7 mouse cellular contexts compared by ENCODE assay signal in genomic region chr11:32220607-32221224, GRCm38 (mm10). TPM values are rescaled to one million over a fixed set of nuclear protein-coding genes. Genes with fewer than 3 reads are reported as not detected.
DNase-seq lines count a peak whose midpoint lies in the region; ATAC-seq and TF ChIP-seq lines count a peak whose summit lies in the region.

No protein-coding gene starts in this region.

- no peaks in the 10 kb centered on the region for H3K27me3 ChIP-seq in lung, postnatal 0 days (replicated peaks; ENCODE audit: insufficient read depth, low read length)
- H3K27me3 ChIP-seq in embryonic facial prominence, embryonic 15.5 days, result no peaks in the 10 kb centered on the region
- no peaks in the 10 kb centered on the region for H3K27me3 ChIP-seq in kidney, embryonic 16.5 days (ENCODE audit: insufficient read depth, low read length)
- no peaks in the 10 kb centered on the region for H3K27me3 ChIP-seq in small intestine, adult 2 months (ENCODE audit: control insufficient read depth, insufficient read depth, low read length)

- peak overlapping the region; percentile 97; the same call in 1 of the 2 replicates for H3K9ac ChIP-seq in lung, postnatal 0 days (replicated peaks; ENCODE audit: low read depth)
- peak overlapping the region; percentile 74 for H3K9ac ChIP-seq in embryonic facial prominence, embryonic 15.5 days
- peak overlapping the region; percentile 92 for H3K9ac ChIP-seq in kidney, embryonic 16.5 days (replicated peaks; ENCODE audit: low read length)

- peaks cover 42% of the 10 kb centered on the region for H3K4me1 ChIP-seq in lung, postnatal 0 days (ENCODE audit: insufficient read depth, low read depth, low read length)
- peaks cover 73% of the 10 kb centered on the region for H3K4me1 ChIP-seq in embryonic facial prominence, embryonic 15.5 days
- H3K4me1 ChIP-seq in kidney, embryonic 16.5 days (ENCODE audit: insufficient read depth, low read length), result peaks cover 49% of the 10 kb centered on the region
- peaks cover 24% of the 10 kb centered on the region for H3K4me1 ChIP-seq in small intestine, adult 2 months (ENCODE audit: control insufficient read depth, insufficient read depth, insufficient read length, low read length)

- peak overlapping the region; percentile 73 for H3K4me2 ChIP-seq in lung, postnatal 0 days (replicated peaks; ENCODE audit: low read depth, low read length)
- H3K4me2 ChIP-seq in embryonic facial prominence, embryonic 15.5 days (replicated peaks), result peak overlapping the region; percentile 60
- H3K4me2 ChIP-seq in kidney, embryonic 16.5 days (replicated peaks; ENCODE audit: low read depth, low read length), result peak overlapping the region; percentile 69

- TF ChIP-seq EP300 in lung, postnatal 0 days (IDR thresholded peaks at IDR 0.05), result no peak

- H3K4me3 ChIP-seq in lung, postnatal 0 days (ENCODE audit: low read depth, low read length), result peak overlapping the region; percentile 93
- H3K4me3 ChIP-seq in embryonic facial prominence, embryonic 15.5 days (replicated peaks), result peak overlapping the region; percentile 87
- peak overlapping the region; percentile 80 for H3K4me3 ChIP-seq in kidney, embryonic 16.5 days (ENCODE audit: low read length)
- H3K4me3 ChIP-seq in small intestine, adult 2 months (ENCODE audit: low read depth, low read length), result peak overlapping the region; percentile 74

- ATAC-seq in lung, postnatal 0 days, result no peak
- peak; percentile 3; the same call in 1 of the 2 replicates for ATAC-seq in embryonic facial prominence, embryonic 15.5 days (ENCODE audit: insufficient number of reproducible peaks, low FRiP score, low TSS enrichment, low read depth)
- peak; percentile 4; the same call in 1 of the 2 replicates for ATAC-seq in kidney, embryonic 16.5 days (ENCODE audit: low FRiP score, low TSS enrichment)

- no peak for DNase-seq in lung, postnatal 0 days (ENCODE audit: low spot score)
- no peak for DNase-seq in lung, postnatal 4 days
- no peak for DNase-seq in cerebellum, adult 9-11 months
- DNase-seq in urinary bladder, postnatal 14 days (ENCODE audit: low spot score), result no peak

- H3K27ac ChIP-seq in lung, postnatal 0 days (ENCODE audit: low read length), result peak overlapping the region; percentile 96
- peak overlapping the region; percentile 92 for H3K27ac ChIP-seq in embryonic facial prominence, embryonic 15.5 days (replicated peaks)
- H3K27ac ChIP-seq in kidney, embryonic 16.5 days (ENCODE audit: low read length), result peak overlapping the region; percentile 87
- no peak overlapping the region for H3K27ac ChIP-seq in small intestine, adult 2 months (ENCODE audit: insufficient read depth, low read depth, low read length)

- WGBS in lung, postnatal 0 days, result 35% methylated on average over 10 of the region's 10 CpGs
- WGBS in embryonic facial prominence, embryonic 15.5 days, result 33% methylated on average over 10 of the region's 10 CpGs
- WGBS in kidney, embryonic 16.5 days, result 32% methylated on average over 10 of the region's 10 CpGs
- WGBS in small intestine, adult 2 months, result 49% methylated on average over 10 of the region's 10 CpGs

- no peaks in the 10 kb centered on the region for H3K36me3 ChIP-seq in lung, postnatal 0 days (ENCODE audit: insufficient read depth, low read length)
- peaks cover 7% of the 10 kb centered on the region for H3K36me3 ChIP-seq in embryonic facial prominence, embryonic 15.5 days
- peaks cover 5% of the 10 kb centered on the region for H3K36me3 ChIP-seq in kidney, embryonic 16.5 days (ENCODE audit: insufficient read depth, low read length)
- no peaks in the 10 kb centered on the region for H3K36me3 ChIP-seq in small intestine, adult 2 months (ENCODE audit: control insufficient read depth, insufficient read depth, low read length)

- no peak for TF ChIP-seq CTCF in lung, postnatal 0 days (IDR thresholded peaks at IDR 0.05)
- TF ChIP-seq CTCF in small intestine, adult 2 months (IDR thresholded peaks at IDR 0.05; ENCODE audit: extremely low read depth, insufficient read length, insufficient replicate concordance, low read depth, low read length), result no peak

- no peak for TF ChIP-seq POLR2A in small intestine, adult 2 months (IDR thresholded peaks at IDR 0.05; ENCODE audit: low read depth, low read length)

- H3K9me3 ChIP-seq in lung, postnatal 0 days (ENCODE audit: low read length), result no peaks in the 10 kb centered on the region
- H3K9me3 ChIP-seq in embryonic facial prominence, embryonic 15.5 days (replicated peaks), result no peaks in the 10 kb centered on the region
- no peaks in the 10 kb centered on the region for H3K9me3 ChIP-seq in kidney, embryonic 16.5 days (ENCODE audit: low read length)

RNA-seq across cellular contexts. Expression of gene Rhbdf1, which starts 1.4 kb away (rescaled TPM):
- 54.8 and 58.5 TPM in 2 replicates for polyA plus RNA-seq in lung, postnatal 0 days (2015; fragmentation: Nextera tagmentation; extraction: Ambion mirVana)
- polyA plus RNA-seq in embryonic facial prominence, embryonic 15.5 days (2015; fragmentation: Nextera tagmentation; extraction: Ambion mirVana), result 78.2 and 88.7 TPM in 2 replicates
- polyA plus RNA-seq in kidney, embryonic 16.5 days (2015; fragmentation: Nextera tagmentation; extraction: Ambion mirVana), result 61.9 and 62.1 TPM in 2 replicates
- polyA plus RNA-seq in small intestine, adult 2 months (2012; rRNA removed), result 56.7 and 64.4 TPM in 2 replicates

RNA-seq across cellular contexts. Expression of gene Mpg, which starts 5.6 kb away (rescaled TPM):
- polyA plus RNA-seq in lung, postnatal 0 days (2015; fragmentation: Nextera tagmentation; extraction: Ambion mirVana), result 22.9 and 25.9 TPM in 2 replicates
- polyA plus RNA-seq in embryonic facial prominence, embryonic 15.5 days (2015; fragmentation: Nextera tagmentation; extraction: Ambion mirVana), result 36.1 and 38.9 TPM in 2 replicates
- 38.3 and 42.4 TPM in 2 replicates for polyA plus RNA-seq in kidney, embryonic 16.5 days (2015; fragmentation: Nextera tagmentation; extraction: Ambion mirVana)
- polyA plus RNA-seq in small intestine, adult 2 months (2012; rRNA removed), result 4.9 and 7.5 TPM in 2 replicates

RNA-seq across cellular contexts. Expression of gene Snrnp25, which starts 15.5 kb away (rescaled TPM):
- 18.9 and 20.8 TPM in 2 replicates for polyA plus RNA-seq in lung, postnatal 0 days (2015; fragmentation: Nextera tagmentation; extraction: Ambion mirVana)
- polyA plus RNA-seq in embryonic facial prominence, embryonic 15.5 days (2015; fragmentation: Nextera tagmentation; extraction: Ambion mirVana), result 47.8 and 48.3 TPM in 2 replicates
- 56.6 and 61.1 TPM in 2 replicates for polyA plus RNA-seq in kidney, embryonic 16.5 days (2015; fragmentation: Nextera tagmentation; extraction: Ambion mirVana)
- 11.5 and 22.5 TPM in 2 replicates for polyA plus RNA-seq in small intestine, adult 2 months (2012; rRNA removed)

RNA-seq across cellular contexts. Expression of gene Il9r, which starts 20.6 kb away (rescaled TPM):
- polyA plus RNA-seq in lung, postnatal 0 days (2015; fragmentation: Nextera tagmentation; extraction: Ambion mirVana), result 0.05 TPM in 1 of 2 replicates, not detected in the other
- 0.08 and 0.13 TPM in 2 replicates for polyA plus RNA-seq in embryonic facial prominence, embryonic 15.5 days (2015; fragmentation: Nextera tagmentation; extraction: Ambion mirVana)
- polyA plus RNA-seq in kidney, embryonic 16.5 days (2015; fragmentation: Nextera tagmentation; extraction: Ambion mirVana), result 0.04 TPM in 1 of 2 replicates, not detected in the other
- 0.85 and 1.4 TPM in 2 replicates for polyA plus RNA-seq in small intestine, adult 2 months (2012; rRNA removed)

RNA-seq across cellular contexts. Expression of gene Nprl3, which starts 46.8 kb away (rescaled TPM):
- polyA plus RNA-seq in lung, postnatal 0 days (2015; fragmentation: Nextera tagmentation; extraction: Ambion mirVana), result 33.6 TPM in 2 replicates
- polyA plus RNA-seq in embryonic facial prominence, embryonic 15.5 days (2015; fragmentation: Nextera tagmentation; extraction: Ambion mirVana), result 41.2 and 44.0 TPM in 2 replicates
- 50.2 and 50.8 TPM in 2 replicates for polyA plus RNA-seq in kidney, embryonic 16.5 days (2015; fragmentation: Nextera tagmentation; extraction: Ambion mirVana)
- polyA plus RNA-seq in small intestine, adult 2 months (2012; rRNA removed), result 25.1 and 35.7 TPM in 2 replicates
